Mouse (Mus musculus) liver, adult 2 months (tissue): ENCODE data around the gene Sntb2. TPM values are rescaled to one million over a fixed set of nuclear protein-coding genes. Genes with fewer than 3 reads are reported as not detected.

Source experiments
- DNase-seq: peaks from one replicate; pipeline ENCODE4 v3.0.0-alpha.2; 2011; ENCODE audit warnings: low read depth, low spot score; ENCODE audit errors: extremely low read depth
- H3K27ac ChIP-seq: fragments of 200-500 bp; replicated peaks from 2 replicates; pipeline ENCODE4 v1.5.1; 2012; ENCODE audit warnings: low read depth, mild to moderate bottlenecking, control low read depth, inconsistent platforms, low read length; ENCODE audit not compliant: insufficient read depth
- H3K27me3 ChIP-seq: fragments of 200-500 bp; 2 replicates; pipeline ENCODE4 v1.6.1; 2012; ENCODE audit warnings: mild to moderate bottlenecking, moderate library complexity, low read length, inconsistent platforms; ENCODE audit not compliant: control insufficient read depth, insufficient read depth
- H3K36me3 ChIP-seq: fragments of 200-500 bp; 2 replicates; pipeline ENCODE4 v1.6.1; 2012; ENCODE audit warnings: low read length, inconsistent platforms; ENCODE audit not compliant: control insufficient read depth, insufficient read depth
- H3K4me1 ChIP-seq: fragments of 200-500 bp; 2 replicates; pipeline ENCODE4 v1.6.1; 2011; ENCODE audit warnings: low read length; ENCODE audit not compliant: control insufficient read depth, insufficient read depth
- H3K4me3 ChIP-seq: fragments of 200-500 bp; 2 replicates; pipeline ENCODE4 v1.5.1; 2011; ENCODE audit warnings: low read depth, mild to moderate bottlenecking, control low read depth, low read length, moderate library complexity; ENCODE audit not compliant: insufficient read depth
- H3K79me2 ChIP-seq: fragments of 200-500 bp; 2 replicates; pipeline ENCODE4 v1.6.1; 2012; ENCODE audit warnings: inconsistent platforms, mild to moderate bottlenecking, low read length, moderate library complexity; ENCODE audit not compliant: control insufficient read depth, insufficient read depth
- H3K9ac ChIP-seq: fragments of 200-500 bp; 2 replicates; pipeline ENCODE4 v1.6.1; 2012; ENCODE audit warnings: low read depth, mild to moderate bottlenecking, control low read depth, inconsistent platforms, low read length
- CTCF ChIP-seq: fragments of 200-500 bp; IDR thresholded peaks from 2 replicates; pipeline ENCODE4 v1.5.1; 2011; ENCODE audit warnings: low read depth, low read length, control low read depth
- POLR2A ChIP-seq: fragments of 200-500 bp; IDR thresholded peaks from 2 replicates; pipeline ENCODE4 v1.6.1; 2011; ENCODE audit warnings: low read length, control low read depth; ENCODE audit not compliant: insufficient read depth; ENCODE audit errors: extremely low read depth
- WGBS: fragments of 180-500 bp; shearing (Covaris S2); methylation state at CpG from one replicate; pipeline ENCODE4 v1.1.7; 2018; 5-methylcytosine and 5-hydroxymethylcytosine counted together
- polyA plus RNA-seq: library from polyadenylated mRNA; depleted of rRNA; stranded (reverse); fragments of >200 nt; gene quantifications from 2 replicates; pipeline ENCODE4 v1.2.3, GENCODE M21; 2012
- total RNA-seq: library from RNA; depleted of rRNA; stranded (reverse); fragments of >200 nt; gene quantifications from 2 replicates; pipeline ENCODE4 v1.2.3, GENCODE M21; 2014

Sntb2 gene
- total and polyA plus RNA-seq, 2 experiments = 1.6 to 3.0 TPM

DNA sequence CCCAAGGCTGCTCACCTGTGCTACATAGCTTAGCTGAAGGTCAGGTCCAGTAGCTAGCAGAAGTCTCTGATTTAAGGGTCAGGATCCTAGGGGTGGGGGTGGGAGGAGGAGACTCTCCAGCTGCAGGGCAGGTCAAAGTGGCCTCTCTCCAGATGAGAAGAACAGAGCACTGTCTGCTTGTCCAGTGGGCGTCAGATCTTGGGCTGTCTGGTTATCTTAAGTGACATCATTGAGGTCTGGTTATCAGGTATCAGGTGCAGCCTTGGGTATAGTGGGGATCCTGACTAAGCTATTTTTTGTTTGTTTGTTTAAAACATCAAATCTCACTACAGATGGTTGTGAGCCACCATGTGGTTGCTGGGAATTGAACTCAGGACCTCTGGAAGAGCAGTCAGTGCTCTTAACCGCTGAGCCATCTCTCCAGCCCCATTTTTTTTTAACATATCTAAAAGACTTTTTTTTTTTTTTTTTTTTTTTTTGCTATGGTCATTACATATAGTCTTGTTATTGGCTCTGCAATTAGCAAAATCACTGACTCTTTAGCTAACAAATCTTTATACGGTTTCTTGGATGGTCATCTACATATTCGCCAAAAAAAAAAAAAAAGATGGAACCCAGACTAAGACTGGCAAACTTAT, 1.9 kb upstream of the Sntb2 start:
- Histone ChIP-seq H3K79me2 (peaks cover 9% of the 10 kb centered on the region; the same call in 1 of the 2 replicates), H3K9ac (no peak overlapping the region), H3K4me1 (peaks cover 2% of the 10 kb centered on the region), H3K36me3 (no peaks in the 10 kb centered on the region), H3K27ac (no peak overlapping the region), H3K27me3 (no peaks in the 10 kb centered on the region), H3K4me3 (no peak overlapping the region)
- TF ChIP-seq POLR2A = no peak
- no peak for TF ChIP-seq CTCF
- WGBS = 91% methylated on average over 4 of the region's 4 CpGs
- DNase-seq = no peak

DNA sequence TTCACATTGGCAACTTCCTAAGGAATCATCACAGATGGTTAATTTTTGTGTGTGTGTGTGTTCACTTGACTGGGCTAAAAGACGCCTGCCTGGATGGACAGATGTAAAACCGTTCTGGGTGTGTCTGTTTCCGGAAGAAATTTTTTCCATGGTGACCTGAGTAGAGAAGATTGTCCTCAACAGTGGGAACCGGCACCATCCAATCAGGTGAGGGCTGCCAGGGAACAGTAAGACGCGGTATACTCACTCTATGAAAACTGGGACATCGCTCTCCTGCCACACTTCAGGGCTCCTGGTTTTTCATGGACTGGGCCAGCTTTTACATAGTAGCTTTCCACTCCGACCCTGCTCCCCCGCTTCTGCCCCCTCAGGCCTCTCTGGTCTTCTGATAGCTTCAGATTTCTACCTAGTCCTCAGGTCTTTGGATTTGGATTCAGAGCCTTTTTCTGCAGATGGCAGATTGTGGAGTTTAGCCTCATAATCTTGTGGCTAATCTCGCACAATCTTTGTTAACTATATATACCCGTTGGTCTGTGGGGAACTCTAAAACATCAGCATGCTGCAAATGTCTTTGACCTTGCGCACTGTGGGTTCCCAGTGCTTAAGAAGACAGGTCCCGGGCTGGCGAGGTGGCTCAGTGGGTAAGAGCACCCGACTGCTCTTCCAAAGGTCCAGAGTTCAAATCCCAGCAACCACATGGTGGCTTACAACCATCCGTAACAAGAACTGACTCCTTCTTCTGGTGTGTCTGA, 1.1 kb upstream of the Sntb2 start:
- WGBS = 90% methylated on average over 16 of the region's 16 CpGs
- Histone ChIP-seq H3K36me3 (no peaks in the 10 kb centered on the region), H3K9ac (no peak overlapping the region), H3K27me3 (no peaks in the 10 kb centered on the region), H3K4me3 (no peak overlapping the region), H3K79me2 (peaks cover 9% of the 10 kb centered on the region; the same call in 1 of the 2 replicates), H3K27ac (no peak overlapping the region), H3K4me1 (peaks cover 2% of the 10 kb centered on the region)
- TF ChIP-seq CTCF (no peak), POLR2A (no peak)
- no peak for DNase-seq

DNA sequence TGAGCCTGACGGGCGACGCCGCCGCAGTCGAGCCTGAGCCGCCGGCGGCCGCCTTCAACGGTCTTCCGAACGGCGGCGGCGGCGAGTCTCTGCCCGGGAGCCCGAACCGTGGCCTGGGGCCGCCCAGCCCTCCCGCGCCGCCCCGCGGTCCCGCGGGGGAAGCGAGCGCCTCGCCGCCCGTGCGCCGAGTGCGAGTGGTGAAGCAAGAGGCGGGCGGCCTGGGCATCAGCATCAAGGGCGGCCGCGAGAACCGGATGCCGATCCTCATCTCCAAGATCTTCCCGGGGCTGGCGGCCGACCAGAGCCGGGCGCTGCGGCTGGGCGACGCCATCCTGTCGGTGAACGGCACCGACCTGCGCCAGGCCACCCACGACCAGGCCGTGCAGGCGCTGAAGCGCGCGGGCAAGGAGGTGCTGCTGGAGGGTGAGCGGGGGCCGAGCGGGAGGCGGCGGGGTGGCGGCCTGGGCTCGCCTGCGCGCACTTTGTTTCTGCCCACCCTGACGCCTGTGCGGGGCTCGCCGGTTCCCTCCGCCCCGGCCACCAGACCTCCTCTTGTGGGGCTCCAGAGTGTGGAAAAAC, 438 bp downstream of the Sntb2 start:
- under 1% methylated on average over 76 of the region's 76 CpGs for WGBS
- no peaks in the 10 kb centered on the region for H3K36me3 ChIP-seq
- no peaks in the 10 kb centered on the region for H3K27me3 ChIP-seq
- H3K79me2 ChIP-seq = peaks cover 9% of the 10 kb centered on the region; the same call in 1 of the 2 replicates
- H3K9ac ChIP-seq = peak overlapping the region; percentile 86
- peak overlapping the region; percentile 71 for H3K27ac ChIP-seq
- H3K4me1 ChIP-seq = peaks cover 2% of the 10 kb centered on the region
- H3K4me3 ChIP-seq = peak overlapping the region; percentile 79
- DNase-seq = no peak
- no peak for TF ChIP-seq CTCF
- TF ChIP-seq POLR2A = no peak

DNA sequence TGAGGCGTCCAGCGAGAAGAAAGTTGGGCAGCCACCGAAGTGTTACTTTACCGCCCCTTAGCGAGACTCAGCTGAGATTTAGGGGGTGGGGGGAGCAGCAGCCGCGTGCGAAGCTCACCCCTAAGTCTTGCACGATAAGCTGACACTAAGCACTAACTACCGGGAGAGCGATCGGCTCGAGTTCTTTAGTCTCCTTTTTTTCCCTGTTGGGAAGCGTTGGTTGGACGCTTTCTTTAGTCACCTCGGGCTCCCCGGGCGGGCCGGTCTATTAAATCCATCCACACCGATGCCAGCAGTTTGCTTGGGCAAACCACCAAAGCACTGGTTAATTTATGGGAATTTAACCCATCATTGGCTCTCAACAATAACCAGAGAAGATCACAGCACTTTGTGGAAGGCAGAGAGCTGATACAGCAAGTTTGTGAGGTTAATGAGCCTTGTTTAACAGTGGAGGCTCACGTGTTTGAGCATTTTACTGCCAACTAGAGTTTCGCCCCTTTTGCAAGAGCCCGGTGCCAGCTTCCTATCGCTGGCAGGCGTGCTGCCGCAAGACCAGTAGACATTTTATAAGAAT, 1.0 kb downstream of the Sntb2 start:
- TF ChIP-seq POLR2A = no peak
- TF ChIP-seq CTCF = no peak

GRCm38 (mm10) chr8:106937081-106937800, 1.7 kb downstream of the Sntb2 start:
- Histone ChIP-seq H3K4me1 (peaks cover 2% of the 10 kb centered on the region), H3K36me3 (no peaks in the 10 kb centered on the region), H3K79me2 (peaks cover 9% of the 10 kb centered on the region; the same call in 1 of the 2 replicates), H3K27ac (no peak overlapping the region), H3K9ac (no peak overlapping the region; the same call in 1 of the 2 replicates), H3K4me3 (peak overlapping the region; percentile 79), H3K27me3 (no peaks in the 10 kb centered on the region)
- TF ChIP-seq POLR2A = no peak
- TF ChIP-seq CTCF = no peak
- no peak for DNase-seq
- WGBS = 57% methylated on average over 14 of the region's 14 CpGs

More for the DNA sequence above, 1.0 kb downstream of the Sntb2 start:
- no peaks in the 10 kb centered on the region for H3K27me3 ChIP-seq
- WGBS = under 1% methylated on average over 26 of the region's 26 CpGs
- DNase-seq = peak; percentile 79
- H3K4me1 ChIP-seq = peaks cover 2% of the 10 kb centered on the region
- peak overlapping the region; percentile 71 for H3K27ac ChIP-seq
- no peaks in the 10 kb centered on the region for H3K36me3 ChIP-seq
- H3K79me2 ChIP-seq = peaks cover 9% of the 10 kb centered on the region; the same call in 1 of the 2 replicates
- peak overlapping the region; percentile 86 for H3K9ac ChIP-seq
- peak overlapping the region; percentile 79 for H3K4me3 ChIP-seq
